Mouse (Mus musculus) liver, postnatal 0 days (tissue): Measurements from ENCODE around the gene Foxn2.

Experiments used
- CTCF ChIP-seq: sonication (generic); IDR thresholded peaks from 2 replicates; pipeline ENCODE4 v1.5.1; 2016; ENCODE audit warnings: antibody characterized with exemption, low read depth
- EP300 ChIP-seq: IDR thresholded peaks from 2 replicates; pipeline ENCODE4 v1.6.1; 2016; ENCODE audit warnings: antibody characterized with exemption, low read depth, mild to moderate bottlenecking

- TF ChIP-seq CTCF (no peak), EP300 (no peak)
Observed at GRCm38 (mm10) chr17:88398854-88399253, 41.7 kb upstream of the Foxn2 start.
